Mouse (Mus musculus) neutrophil, adult 5-6 weeks (primary cell): ENCODE measurements at regions not wholly inside any gene's neighbourhood (a gene's known extent, or its start where the extent isn't known, plus 50 kb on each side); places are given as distances from the start of the nearest gene placed in this dataset.

Source experiments
- ATAC-seq: fragments of 151-379, 151-347 bp; 2 replicates; pipeline ENCODE4 v1.8.0; 2017; ENCODE audit warnings: mild to moderate bottlenecking, moderate TSS enrichment; ENCODE audit not compliant: insufficient number of reproducible peaks, poor library complexity, low FRiP score, severe bottlenecking; ENCODE audit errors: extremely low read depth

DNA sequence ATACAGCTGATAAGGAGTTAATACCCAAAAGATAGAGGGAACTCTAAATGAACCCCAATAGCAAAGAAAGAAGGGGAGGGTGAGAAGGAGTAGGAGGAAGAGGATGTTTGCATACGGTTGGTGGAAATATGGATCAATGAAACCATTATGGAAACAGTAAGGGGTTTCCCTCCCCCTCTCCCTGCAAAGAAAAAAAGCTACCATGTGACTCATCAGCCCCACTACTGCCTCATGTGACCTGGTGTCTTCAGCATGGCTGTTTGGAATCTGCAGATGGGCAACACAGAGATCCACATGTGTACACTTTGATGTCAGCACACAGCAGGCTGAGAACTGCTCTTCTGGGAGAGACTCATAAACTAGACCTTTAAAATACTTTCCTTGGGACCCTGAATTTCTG lies 163.4 kb upstream of the Zc3h12c start:
- no peak for ATAC-seq

DNA sequence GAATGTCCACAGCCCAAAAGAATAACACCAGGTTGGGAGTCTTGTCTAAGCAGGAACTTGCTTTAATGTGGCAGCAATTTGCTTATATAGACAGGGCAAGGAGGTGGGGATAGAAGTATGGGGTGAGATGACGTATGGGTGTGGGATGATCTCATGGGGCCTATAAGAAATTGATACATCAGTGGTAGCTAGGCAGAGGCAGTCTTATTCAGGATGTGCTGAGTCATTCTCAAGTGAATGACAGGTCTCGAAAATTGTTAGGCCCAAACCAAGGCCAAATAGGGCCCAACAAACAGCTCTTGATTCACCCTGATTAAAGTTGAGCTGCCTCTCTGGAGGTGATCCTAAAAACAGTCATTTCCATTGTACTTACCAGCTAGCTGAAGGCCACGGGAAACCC lies 162.3 kb upstream of the Zc3h12c start:
- no peak for ATAC-seq

- ATAC-seq = no peak
These were observed 156.0 kb upstream of the Zc3h12c start for GRCm38 (mm10) chr9:52324347-52324746.

DNA sequence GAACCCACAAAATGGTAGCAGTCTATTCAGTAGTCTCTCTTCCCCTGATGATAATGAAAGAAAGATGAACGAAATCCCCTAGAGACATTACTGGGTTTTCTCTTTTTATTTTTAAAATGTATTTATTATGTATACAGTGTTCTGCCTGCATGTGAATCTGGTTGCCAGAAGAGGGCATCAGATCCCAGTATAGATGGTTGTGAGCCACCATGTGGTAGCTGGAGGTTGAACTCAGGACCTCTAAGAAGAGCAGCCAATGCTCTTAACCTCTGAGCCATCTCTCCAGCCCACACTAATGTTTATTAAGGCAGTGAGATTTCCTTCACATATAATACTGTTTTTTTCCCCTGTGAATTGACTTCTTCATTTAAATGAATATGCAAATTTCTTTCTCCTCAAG lies 155.4 kb upstream of the Zc3h12c start:
- no peak for ATAC-seq

GRCm38 (mm10) chr9:52323226-52323625 lies 154.9 kb upstream of the Zc3h12c start:
- no peak for ATAC-seq

DNA sequence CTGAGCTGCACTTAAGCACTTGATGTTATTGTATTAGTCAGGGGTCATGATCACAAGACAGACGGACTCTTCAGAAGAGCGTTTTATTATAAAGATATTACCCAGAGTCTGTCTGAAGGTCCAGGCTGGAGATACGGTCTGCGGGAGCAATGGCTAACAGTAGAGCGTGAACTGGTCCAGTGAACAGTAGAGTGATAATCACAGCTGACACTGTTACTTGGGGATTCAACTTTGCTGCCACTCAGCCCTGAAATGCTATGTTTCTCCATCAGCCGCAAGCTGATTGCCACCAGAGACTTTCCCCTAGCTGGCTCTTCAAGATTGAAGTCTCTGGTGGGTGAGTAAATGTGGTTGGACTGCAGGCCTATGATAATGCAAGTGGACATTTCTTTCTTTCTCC lies 133.1 kb upstream of the Zc3h12c start:
- no peak for ATAC-seq

DNA sequence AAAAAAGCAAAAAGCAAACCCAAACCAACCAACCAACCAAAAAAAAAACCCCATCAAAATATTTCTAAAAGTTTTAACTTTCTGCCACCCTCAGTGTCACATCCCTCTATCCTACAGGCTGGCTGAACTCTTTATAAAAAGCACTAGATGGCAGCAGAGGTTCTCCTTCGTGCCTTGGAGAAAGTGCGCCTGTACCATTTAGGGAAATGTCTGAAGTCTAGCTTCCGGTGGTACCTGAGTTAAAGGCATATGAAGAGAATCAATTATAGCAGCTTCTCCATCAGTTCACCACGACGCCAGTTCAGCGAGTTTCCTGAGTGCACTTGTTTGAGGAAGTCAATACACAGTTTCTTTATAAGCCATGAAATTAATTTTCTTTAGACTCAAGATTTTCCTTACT lies 130.0 kb upstream of the Zc3h12c start:
- no peak for ATAC-seq

DNA sequence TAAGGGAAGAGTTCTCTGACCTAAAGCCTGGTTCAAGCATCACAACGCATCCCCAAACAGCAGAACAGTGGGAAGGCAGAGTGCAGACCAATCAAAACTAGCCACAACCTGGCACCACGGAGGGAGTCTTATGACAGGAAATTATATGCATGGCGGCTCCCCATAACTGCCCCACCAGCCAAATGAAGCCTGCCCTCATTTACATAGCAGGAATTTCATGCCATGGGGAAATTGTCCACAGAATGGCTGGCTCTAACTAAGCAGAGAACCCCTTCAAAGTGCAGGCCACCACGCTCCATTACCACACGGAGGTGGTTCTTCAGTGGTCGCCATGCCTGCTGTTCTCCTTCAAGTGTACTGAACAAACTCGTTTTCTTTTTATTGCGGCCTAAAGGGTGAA lies 126.3 kb upstream of the Zc3h12c start:
- ATAC-seq = no peak

DNA sequence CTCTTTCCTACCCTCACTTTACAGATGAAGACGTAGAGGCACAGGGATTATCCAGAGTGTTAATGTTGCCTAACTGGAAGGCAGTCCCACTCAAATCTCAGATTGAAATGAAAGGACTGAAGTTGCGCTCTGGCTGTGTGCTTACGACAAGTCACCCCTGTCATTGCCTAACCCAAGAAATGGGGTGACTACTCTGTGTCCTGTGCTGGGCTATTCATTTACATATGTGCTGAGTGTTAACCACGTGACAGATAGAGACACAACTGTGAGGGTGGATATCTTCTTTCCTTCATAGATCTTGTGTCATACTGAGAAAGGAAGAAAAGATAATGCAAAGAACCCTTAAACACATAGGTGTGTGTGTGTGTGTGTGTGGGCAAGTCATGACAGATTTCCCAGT lies 120.7 kb upstream of the Zc3h12c start:
- no peak for ATAC-seq

GRCm38 (mm10) chr9:52287761-52288275 lies 119.4 kb upstream of the Zc3h12c start:
- no peak for ATAC-seq

DNA sequence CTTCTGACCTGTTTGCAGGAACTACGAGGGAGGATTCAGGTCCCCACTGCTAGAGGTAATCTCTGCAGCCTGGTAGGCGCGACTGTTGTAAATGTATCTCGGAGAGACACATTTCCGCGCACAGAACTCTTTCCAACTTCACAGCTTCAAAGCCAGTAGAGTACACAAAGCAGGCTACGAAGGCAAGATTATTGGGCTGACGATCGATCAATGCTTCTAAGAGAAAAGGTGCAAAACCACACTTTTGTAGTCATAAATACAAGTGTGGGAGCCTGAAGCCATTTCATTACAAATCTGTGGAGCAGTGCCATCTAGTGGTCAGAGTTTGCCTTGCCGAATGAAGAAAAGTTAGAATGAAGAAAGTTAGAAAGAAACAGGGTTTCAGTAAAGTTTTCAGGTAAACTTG lies 118.9 kb upstream of the Zc3h12c start:
- 0 out of 2 replicates have a peak, but pooled peaks have one; percentile 23 for ATAC-seq

- no peak for ATAC-seq
These were observed 117.7 kb upstream of the Zc3h12c start for GRCm38 (mm10) chr9:52286104-52286503.

DNA sequence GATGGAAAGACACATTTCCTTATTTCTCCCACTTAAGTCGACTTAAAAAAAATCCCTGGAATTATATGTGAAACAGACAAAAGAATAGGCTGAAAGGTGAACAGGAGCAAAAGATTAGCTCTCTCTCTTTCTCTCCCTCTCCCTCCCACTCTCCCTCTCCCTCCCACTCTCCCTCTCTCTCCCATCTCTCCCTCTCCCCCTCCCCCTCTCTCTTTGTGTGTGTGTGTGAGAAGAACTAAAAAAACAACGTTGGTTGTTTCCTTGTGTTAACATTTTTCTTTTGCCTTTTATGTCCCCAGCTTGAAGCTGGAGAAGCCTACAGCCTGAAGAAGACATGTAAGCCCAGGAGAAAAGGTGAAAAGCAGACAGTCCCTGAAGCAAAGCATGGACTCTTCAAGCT lies 115.2 kb upstream of the Zc3h12c start:
- no peak for ATAC-seq

DNA sequence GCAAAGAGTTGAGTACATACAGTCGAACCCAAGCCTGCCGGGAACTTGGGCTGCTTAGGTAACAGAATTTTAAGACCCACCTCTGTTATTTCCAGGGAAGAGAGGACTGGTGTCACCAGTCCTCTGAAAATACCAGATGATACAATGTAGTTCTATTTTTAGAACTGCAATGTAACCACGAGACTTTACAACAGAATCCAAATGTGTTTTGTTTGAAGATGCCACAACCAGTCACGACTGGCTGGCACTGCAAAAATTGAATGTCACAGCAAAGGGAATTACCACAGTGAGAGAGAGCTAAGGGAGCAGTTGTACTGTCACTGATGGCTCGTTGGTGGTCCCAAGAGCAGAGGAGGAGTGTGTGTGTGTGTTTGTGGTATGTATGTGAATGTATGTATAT lies 112.6 kb upstream of the Zc3h12c start:
- no peak for ATAC-seq

- no peak for ATAC-seq
These were observed 112.2 kb upstream of the Zc3h12c start for GRCm38 (mm10) chr9:52280556-52280955.

DNA sequence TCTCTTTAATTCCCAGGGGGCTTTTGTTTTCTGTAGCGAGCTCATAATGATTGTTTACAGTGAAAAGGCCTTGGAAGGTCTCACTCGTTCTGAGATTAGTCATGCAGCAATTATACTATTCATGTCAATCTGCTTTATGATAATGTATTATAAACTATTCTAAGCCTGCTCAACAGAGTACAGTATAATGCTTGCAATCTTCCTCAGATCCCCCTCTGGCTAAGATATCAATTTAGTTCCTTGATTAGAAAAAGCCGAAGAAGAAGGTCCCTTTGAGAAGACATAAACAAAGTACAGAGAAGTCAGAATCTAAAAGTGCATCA lies 110.3 kb upstream of the Zc3h12c start:
- no peak for ATAC-seq

GRCm38 (mm10) chr9:52277954-52278700 lies 109.8 kb upstream of the Zc3h12c start:
- no peak for ATAC-seq

GRCm38 (mm10) chr9:52273994-52274393 lies 105.6 kb upstream of the Zc3h12c start:
- ATAC-seq = no peak

GRCm38 (mm10) chr9:52272668-52273067 lies 104.3 kb upstream of the Zc3h12c start:
- ATAC-seq = no peak

DNA sequence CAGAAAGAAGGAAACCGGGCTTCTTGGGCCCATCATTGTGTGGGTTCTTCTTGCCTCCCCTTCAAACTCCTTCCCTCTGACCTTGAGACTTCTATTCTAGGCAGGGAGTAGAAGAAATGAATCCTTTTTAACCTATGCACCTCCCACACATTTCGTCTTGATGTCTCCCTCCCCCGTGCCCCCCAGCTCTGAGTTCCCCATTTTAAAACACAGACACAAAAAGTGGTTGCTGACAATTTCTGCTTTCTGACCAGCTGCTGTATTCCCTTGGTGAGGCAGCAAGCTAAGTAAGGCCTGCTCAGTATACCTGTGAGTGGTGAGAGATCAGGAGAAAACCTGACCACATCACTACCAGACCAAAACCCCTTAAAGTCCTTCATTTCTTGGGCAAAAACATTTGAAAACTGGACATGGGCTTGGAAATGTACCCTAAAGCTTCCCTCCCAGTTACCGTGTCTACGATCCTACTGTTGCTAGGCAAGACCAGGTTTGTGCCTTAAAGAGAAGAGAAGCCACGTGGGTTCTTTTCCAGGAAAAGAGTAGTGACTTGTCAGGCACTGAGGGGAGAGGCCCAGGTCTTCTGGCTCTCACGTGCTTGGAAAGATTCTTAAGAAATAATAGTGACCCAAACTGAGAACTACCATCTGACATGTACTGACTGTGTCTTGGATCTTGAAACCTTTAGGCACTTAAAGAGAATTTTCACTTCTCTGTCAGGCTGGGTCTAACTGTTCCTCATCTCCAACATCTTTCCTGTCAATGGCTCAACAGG lies 103.2 kb upstream of the Zc3h12c start:
- ATAC-seq = no peak
